Mouse (Mus musculus): ENCODE measurements around the gene Ypel4.

- TF ChIP-seq CTCF (conservative IDR thresholded peaks at IDR 0.05; ENCODE audit: insufficient read depth, insufficient read length, low read depth, low read length) = no peak
- TF ChIP-seq POLR2A (IDR thresholded peaks at IDR 0.05; ENCODE audit: low read depth, low read length) = no peak
Observed at GRCm38 (mm10) chr2:84760777-84761176, 26.9 kb downstream of the Ypel4 start.
